Mouse (Mus musculus) forebrain, embryonic 15.5 days (tissue): ENCODE results near the gene Olfr202. TPM values are rescaled to one million over a fixed set of nuclear protein-coding genes. Genes with fewer than 3 reads are reported as not detected.
"Not testable (repeated sequence)": the region's sequence is repeated elsewhere in the genome, so short reads cannot be mapped to it uniquely, and the experiment has no call there.

Experiments used
- ATAC-seq: fragments of 200-750 bp; cut with Nextera tagmentation; replicated peaks from 2 replicates; pipeline ENCODE4 v1.8.0; 2017; ENCODE audit warnings: mild to moderate bottlenecking, moderate TSS enrichment, moderate library complexity
- H3K27ac ChIP-seq: fragments of 300-500 bp; sonication (generic); replicated peaks from 2 replicates; pipeline ENCODE4 v1.5.1; 2015; ENCODE audit warnings: mild to moderate bottlenecking, inconsistent platforms
- H3K27me3 ChIP-seq: fragments of 300-500 bp; sonication (generic); 2 replicates; pipeline ENCODE4 v1.6.1; 2015; ENCODE audit warnings: inconsistent platforms
- H3K36me3 ChIP-seq: fragments of 300-500 bp; sonication (generic); 2 replicates; pipeline ENCODE4 v1.6.1; 2015; ENCODE audit warnings: mild to moderate bottlenecking, inconsistent platforms
- H3K4me1 ChIP-seq: fragments of 300-500 bp; sonication (generic); 2 replicates; pipeline ENCODE4 v1.6.1; 2015; ENCODE audit warnings: inconsistent platforms
- H3K4me2 ChIP-seq: fragments of 300-500 bp; sonication (generic); replicated peaks from 2 replicates; pipeline ENCODE4 v1.6.1; 2015; ENCODE audit warnings: mild to moderate bottlenecking, inconsistent platforms
- H3K4me3 ChIP-seq: fragments of 300-500 bp; sonication (generic); 2 replicates; pipeline ENCODE4 v1.5.1; 2015; ENCODE audit warnings: mild to moderate bottlenecking, inconsistent platforms
- H3K9ac ChIP-seq: fragments of 300-500 bp; sonication (generic); replicated peaks from 2 replicates; pipeline ENCODE4 v1.6.1; 2015; ENCODE audit warnings: mild to moderate bottlenecking, inconsistent platforms
- H3K9me3 ChIP-seq: fragments of 300-500 bp; sonication (generic); 2 replicates; pipeline ENCODE4 v1.6.1; 2016; ENCODE audit warnings: inconsistent platforms
- WGBS: fragments of 180-500 bp; shearing (Covaris S2); methylation state at CpG from one replicate; pipeline ENCODE4 v1.1.7; 2015; ENCODE audit warnings: mixed read lengths; 5-methylcytosine and 5-hydroxymethylcytosine counted together
- polyA plus RNA-seq: library from polyadenylated mRNA; unstranded; fragments of >200 nt; fragmentation: Nextera tagmentation; extraction: Ambion mirVana; gene quantifications from 2 replicates; pipeline ENCODE4 v1.2.1, GENCODE M21; 2015

Olfr202 gene
- not detected in 2 replicates for polyA plus RNA-seq

DNA sequence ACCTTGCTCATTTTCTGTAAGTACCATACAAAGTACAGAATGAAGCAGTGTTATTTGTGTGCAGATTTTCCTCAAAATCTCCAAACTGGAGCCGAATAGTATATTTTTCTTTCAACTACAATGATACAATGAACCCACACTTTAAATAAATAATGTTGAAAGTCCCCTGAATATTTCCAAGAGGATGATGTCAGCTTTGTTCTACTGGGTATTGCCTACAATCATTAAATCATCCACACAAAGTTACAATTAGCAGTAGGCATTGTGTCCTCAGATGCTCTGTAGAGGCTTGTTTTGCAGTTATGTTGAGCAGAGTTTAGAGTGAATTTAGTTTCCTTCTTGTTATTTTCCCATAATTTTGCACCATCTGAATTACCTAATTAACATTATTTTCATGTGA is at the start of gene Olfr202:
Gene Olfr202 (minus strand): TSS at position 101 of the 400 bp plus-strand sequence.
- no peaks in the 10 kb centered on the region for H3K27me3 ChIP-seq
- ATAC-seq = no peak
- no peak within 1 kb of the TSS for H3K4me2 ChIP-seq
- no peak within 1 kb of the TSS for H3K4me3 ChIP-seq
- H3K9me3 ChIP-seq = no peaks in the 10 kb centered on the region
- no peak within 1 kb of the TSS for H3K27ac ChIP-seq
- no peaks in the 10 kb centered on the region for H3K36me3 ChIP-seq
- no peak within 1 kb of the TSS for H3K9ac ChIP-seq
- WGBS = 88% methylated on average over 1 of the region's 1 CpGs
- H3K4me1 ChIP-seq = no peaks in the 10 kb centered on the region

DNA sequence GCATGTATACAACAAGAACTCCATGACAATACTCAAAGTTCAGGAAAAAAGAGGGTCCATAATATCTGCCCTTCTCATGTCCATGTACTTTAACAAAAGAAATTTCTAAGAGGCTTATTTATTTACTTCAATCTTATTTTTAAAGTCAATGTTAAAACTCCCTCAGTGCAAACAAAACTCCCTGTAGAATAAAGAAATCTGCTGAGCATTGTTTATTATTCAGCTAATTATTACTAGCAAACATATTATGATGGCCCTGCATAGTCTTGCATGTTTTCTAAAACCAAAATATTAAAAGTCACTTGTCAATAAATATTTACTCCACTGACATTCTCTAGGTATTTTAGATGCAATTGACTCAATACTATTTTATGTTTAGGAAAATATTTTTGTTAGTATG is 44.4 kb upstream of the Olfr202 start, which contains the start of gene Olfr205:
Gene Olfr205 (minus strand): TSS at position 101 of the 400 bp plus-strand sequence.
- H3K9me3 ChIP-seq = no peaks in the 10 kb centered on the region
- H3K27me3 ChIP-seq = no peaks in the 10 kb centered on the region
- no peaks in the 10 kb centered on the region for H3K36me3 ChIP-seq
- H3K4me2 ChIP-seq = no peak within 1 kb of the TSS
- no peak within 1 kb of the TSS for H3K27ac ChIP-seq
- no peak for ATAC-seq
- H3K4me1 ChIP-seq = no peaks in the 10 kb centered on the region
- no peak within 1 kb of the TSS for H3K9ac ChIP-seq
- no peak within 1 kb of the TSS for H3K4me3 ChIP-seq

GRCm38 (mm10) chr16:59323262-59323661 is 36.7 kb upstream of the Olfr202 start:
- not testable (repeated sequence) for H3K36me3 ChIP-seq, H3K9ac ChIP-seq, H3K27me3 ChIP-seq, H3K4me1 ChIP-seq, H3K9me3 ChIP-seq, H3K27ac ChIP-seq, ATAC-seq, H3K4me3 ChIP-seq, H3K4me2 ChIP-seq
- WGBS = 56% methylated on average over 1 of the region's 1 CpGs

GRCm38 (mm10) chr16:59318148-59318547 is 31.6 kb upstream of the Olfr202 start, which contains the start of gene Olfr204:
Gene Olfr204, minus strand, starts transcription at chr16:59318248.
- ATAC-seq = no peak
- Histone ChIP-seq H3K27me3 (no peaks in the 10 kb centered on the region), H3K9me3 (no peaks in the 10 kb centered on the region), H3K9ac (no peak within 1 kb of the TSS), H3K36me3 (no peaks in the 10 kb centered on the region), H3K4me2 (no peak within 1 kb of the TSS), H3K4me3 (no peak within 1 kb of the TSS), H3K4me1 (no peaks in the 10 kb centered on the region), H3K27ac (no peak within 1 kb of the TSS)

- no peak within 1 kb of the TSS for H3K9ac ChIP-seq
- ATAC-seq = no peak
- no peaks in the 10 kb centered on the region for H3K9me3 ChIP-seq
- H3K4me3 ChIP-seq = no peak within 1 kb of the TSS
- no peaks in the 10 kb centered on the region for H3K4me1 ChIP-seq
- H3K27ac ChIP-seq = no peak within 1 kb of the TSS
- no peak within 1 kb of the TSS for H3K4me2 ChIP-seq
- no peaks in the 10 kb centered on the region for H3K27me3 ChIP-seq
- 89% methylated on average over 2 of the region's 2 CpGs for WGBS
- no peaks in the 10 kb centered on the region for H3K36me3 ChIP-seq
Measured at GRCm38 (mm10) chr16:59298581-59298980, 12.0 kb upstream of the Olfr202 start, which contains the start of gene Olfr203. Gene Olfr203, plus strand, starts transcription at chr16:59298881.

DNA sequence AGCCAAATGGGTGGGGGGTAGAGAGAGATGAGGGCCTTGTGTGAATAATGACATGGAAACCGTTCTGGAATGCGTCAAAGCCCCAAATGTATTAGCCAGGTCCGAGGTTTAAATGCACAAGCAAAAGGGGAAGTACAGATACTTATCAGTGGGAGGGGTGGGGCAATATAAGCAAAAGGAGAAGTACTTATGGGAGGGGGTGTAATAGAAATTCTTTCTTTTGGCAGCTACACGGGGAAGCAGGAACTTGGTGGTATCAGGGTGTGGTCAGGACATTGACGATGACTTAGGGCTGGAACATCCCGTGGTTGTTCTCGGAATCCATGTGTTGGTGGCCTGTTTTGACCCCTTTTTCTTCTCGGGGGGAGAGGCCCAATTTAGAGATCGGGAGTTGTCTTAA is 983 bp upstream of the Olfr202 start:
- 87% methylated on average over 9 of the region's 9 CpGs for WGBS
- not testable (repeated sequence) for H3K4me3 ChIP-seq, H3K36me3 ChIP-seq, ATAC-seq, H3K4me1 ChIP-seq, H3K27me3 ChIP-seq, H3K4me2 ChIP-seq, H3K9ac ChIP-seq, H3K27ac ChIP-seq, H3K9me3 ChIP-seq

GRCm38 (mm10) chr16:59283476-59283875 is 3.1 kb downstream of the Olfr202 start:
- Histone ChIP-seq H3K9me3 (no peaks in the 10 kb centered on the region), H3K4me1 (no peaks in the 10 kb centered on the region), H3K36me3 (no peaks in the 10 kb centered on the region), H3K27ac (no peak overlapping the region), H3K27me3 (no peaks in the 10 kb centered on the region), H3K4me3 (no peak overlapping the region), H3K9ac (no peak overlapping the region), H3K4me2 (no peak overlapping the region)
- WGBS = 73% methylated on average over 1 of the region's 1 CpGs
- ATAC-seq = no peak

- H3K9me3 ChIP-seq = no peaks in the 10 kb centered on the region
- H3K4me3 ChIP-seq = no peak overlapping the region
- no peaks in the 10 kb centered on the region for H3K36me3 ChIP-seq
- H3K4me2 ChIP-seq = no peak overlapping the region
- ATAC-seq = no peak
- no peak overlapping the region for H3K9ac ChIP-seq
- no peak overlapping the region for H3K27ac ChIP-seq
- no peaks in the 10 kb centered on the region for H3K27me3 ChIP-seq
- H3K4me1 ChIP-seq = no peaks in the 10 kb centered on the region
- 73% methylated on average over 3 of the region's 3 CpGs for WGBS
Measured at GRCm38 (mm10) chr16:59280542-59280941, 6.1 kb downstream of the Olfr202 start.

GRCm38 (mm10) chr16:59272532-59272931 is 14.1 kb downstream of the Olfr202 start, which contains the start of gene Olfr201:
Gene Olfr201, minus strand, starts transcription at chr16:59272632.
- not testable (repeated sequence) for H3K27me3 ChIP-seq, H3K9ac ChIP-seq, H3K4me1 ChIP-seq, ATAC-seq, H3K4me2 ChIP-seq, H3K36me3 ChIP-seq, H3K27ac ChIP-seq, H3K9me3 ChIP-seq, H3K4me3 ChIP-seq
- 91% methylated on average over 4 of the region's 4 CpGs for WGBS

GRCm38 (mm10) chr16:59269097-59269496 is 17.5 kb downstream of the Olfr202 start:
- not testable (repeated sequence) for H3K27me3 ChIP-seq
- 80% methylated on average over 4 of the region's 4 CpGs for WGBS

GRCm38 (mm10) chr16:59249684-59250083 is 36.9 kb downstream of the Olfr202 start:
- H3K4me1 ChIP-seq = no peaks in the 10 kb centered on the region
- H3K4me3 ChIP-seq = no peak overlapping the region
- H3K9ac ChIP-seq = no peak overlapping the region
- 88% methylated on average over 17 of the region's 17 CpGs for WGBS
- no peak overlapping the region for H3K4me2 ChIP-seq
- ATAC-seq = no peak
- no peaks in the 10 kb centered on the region for H3K36me3 ChIP-seq
- no peak overlapping the region for H3K27ac ChIP-seq
- no peaks in the 10 kb centered on the region for H3K9me3 ChIP-seq
- H3K27me3 ChIP-seq = no peaks in the 10 kb centered on the region

More at GRCm38 (mm10) chr16:59269097-59269496, 17.5 kb downstream of the Olfr202 start:
- H3K36me3 ChIP-seq, H3K9me3 ChIP-seq, ATAC-seq, H3K27ac ChIP-seq, H3K9ac ChIP-seq, H3K4me1 ChIP-seq, H3K4me3 ChIP-seq, H3K4me2 ChIP-seq: not testable (repeated sequence)
